Mouse (Mus musculus) cerebellum, adult 8-10 months (tissue): ENCODE measurements at regions not wholly inside any gene's neighbourhood (a gene's known extent, or its start where the extent isn't known, plus 50 kb on each side); places are given as distances from the start of the nearest gene placed in this dataset.
A peak's percentile ranks its signal among the peaks of the same experiment; 100 is the strongest.

Experiments
- DNase-seq: peaks from one replicate; pipeline ENCODE4 v3.0.0; 2022

DNA sequence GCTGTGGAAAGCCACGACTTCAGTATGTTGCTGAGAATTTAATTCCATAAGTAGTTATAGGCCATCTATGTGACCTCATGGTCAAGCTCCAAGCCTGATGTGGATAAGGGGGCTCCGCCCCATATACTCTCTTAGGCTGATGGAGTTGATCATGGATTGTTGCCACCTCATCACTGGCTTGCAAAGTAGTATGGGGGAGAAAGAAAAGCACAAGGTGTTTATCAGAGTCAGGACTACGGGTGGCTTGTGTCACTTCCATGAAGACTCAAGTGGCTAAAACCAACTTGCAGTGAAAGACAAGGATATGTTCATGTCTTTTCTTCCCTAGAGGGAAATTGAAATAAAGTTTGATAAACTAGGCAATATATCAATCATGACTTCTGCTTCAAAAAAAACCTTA is 102.9 kb upstream of the Fut8 start:
- no peak for DNase-seq

DNA sequence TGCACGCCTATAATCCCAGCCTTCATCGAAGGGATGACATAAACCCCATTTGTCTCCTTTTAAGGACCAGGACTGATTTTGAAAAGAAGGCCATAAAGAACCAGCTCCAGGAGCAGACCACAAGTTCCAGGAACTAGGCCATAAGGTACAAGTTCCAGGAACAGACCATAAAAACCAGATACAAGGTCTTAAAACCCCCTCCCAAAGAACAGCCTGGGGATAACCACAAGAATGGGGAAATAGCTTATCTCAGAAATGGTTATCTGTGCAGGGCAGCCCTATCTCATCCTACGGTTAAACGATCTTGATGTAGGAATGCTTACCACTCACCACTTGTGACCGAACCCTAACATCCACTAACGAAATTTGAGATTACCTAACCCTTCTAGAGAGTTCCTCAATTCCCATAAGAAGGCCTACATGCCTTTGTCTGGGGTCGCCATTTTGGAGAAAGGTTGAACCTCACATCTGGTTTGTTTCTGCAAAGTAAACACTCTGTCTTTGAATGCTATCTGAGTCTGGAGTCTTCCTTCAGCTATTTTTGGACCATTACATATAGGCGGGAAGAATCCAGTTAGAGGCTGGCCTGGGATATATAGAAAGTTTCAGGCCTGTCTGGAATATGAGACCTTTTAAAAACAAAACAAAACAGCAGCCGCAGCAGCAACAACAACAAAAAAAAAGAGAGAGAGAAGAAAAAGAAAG is 103.5 kb upstream of the Fut8 start:
- no peak for DNase-seq

DNA sequence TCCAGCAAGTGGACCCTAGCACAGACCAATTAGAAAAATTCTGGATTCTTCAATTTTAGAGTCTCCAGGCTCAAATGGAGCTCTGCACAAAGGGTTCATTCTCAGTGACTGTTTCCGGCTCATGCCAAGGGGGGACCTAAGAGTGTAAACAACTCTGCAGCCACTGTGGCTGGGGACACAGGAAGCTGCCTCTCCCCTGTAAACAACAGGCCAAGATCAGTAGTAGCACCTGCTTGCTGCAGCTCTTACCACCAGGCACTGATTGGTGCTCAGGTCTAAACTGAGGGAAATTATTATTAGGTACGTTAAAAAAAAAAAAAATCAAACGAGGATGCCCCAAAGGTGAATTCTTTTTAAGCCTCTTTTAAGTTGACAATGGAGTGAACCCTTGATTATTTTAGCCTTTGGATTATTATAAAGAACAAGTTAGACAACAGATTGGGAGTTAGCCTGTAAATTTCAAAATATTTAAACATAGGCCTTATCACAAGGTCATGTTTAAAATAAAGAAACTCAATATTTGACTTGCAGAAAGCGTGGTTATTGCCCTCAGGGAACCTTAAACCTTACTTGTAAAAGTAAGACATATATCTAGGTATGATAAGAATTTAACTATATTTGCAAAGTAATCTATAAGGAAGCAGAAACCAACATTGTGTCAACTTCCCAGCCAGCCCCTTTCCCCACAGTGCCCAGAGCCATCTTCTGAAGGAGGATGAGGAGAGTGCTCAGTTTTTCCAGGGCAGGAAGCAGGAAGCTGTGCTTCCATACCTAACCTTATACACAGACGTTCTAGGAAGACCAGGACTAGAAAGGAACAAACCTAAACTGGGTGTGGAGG is 104.2 kb upstream of the Fut8 start:
- DNase-seq = no peak

DNA sequence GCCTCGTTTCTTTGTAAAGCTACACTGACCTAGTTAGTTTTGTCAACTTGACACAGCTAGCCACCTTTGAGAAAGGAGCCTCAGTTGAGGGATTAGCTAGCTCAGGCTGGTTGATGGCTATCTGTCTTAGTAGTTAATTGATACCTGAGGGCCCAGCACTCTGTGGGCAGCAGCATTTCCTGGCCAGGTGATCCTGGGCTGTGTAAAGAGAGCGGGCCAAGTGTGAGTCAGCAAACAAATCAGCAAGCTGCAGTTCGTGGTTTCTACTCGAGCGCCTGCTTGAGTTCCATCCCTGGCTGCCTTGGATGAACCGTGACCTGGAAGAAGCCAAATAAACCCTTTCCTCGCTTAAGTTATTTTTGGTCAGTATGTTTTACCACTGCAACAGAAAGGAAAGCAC is 106.6 kb upstream of the Fut8 start:
- peak; percentile 16 for DNase-seq

DNA sequence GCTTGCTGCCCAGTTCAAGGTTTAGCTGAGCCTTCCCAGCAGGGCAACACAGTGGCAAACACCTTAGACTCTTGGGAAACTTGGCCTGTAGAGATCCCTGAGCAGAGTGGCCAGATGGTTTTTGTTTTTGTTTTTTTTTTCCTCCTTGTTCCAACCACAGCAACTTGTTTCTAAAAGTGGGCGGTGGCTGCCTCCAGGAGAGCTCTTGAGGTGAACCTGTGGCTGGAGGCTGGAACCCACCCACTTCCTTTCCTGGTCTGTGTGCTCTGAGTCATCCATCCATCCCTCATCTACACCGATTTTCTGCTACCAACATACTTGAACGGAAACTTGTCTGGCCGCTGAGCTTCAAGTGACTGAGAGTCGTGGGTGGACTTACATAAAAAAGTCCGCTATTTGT is 107.4 kb upstream of the Fut8 start:
- DNase-seq = no peak

DNA sequence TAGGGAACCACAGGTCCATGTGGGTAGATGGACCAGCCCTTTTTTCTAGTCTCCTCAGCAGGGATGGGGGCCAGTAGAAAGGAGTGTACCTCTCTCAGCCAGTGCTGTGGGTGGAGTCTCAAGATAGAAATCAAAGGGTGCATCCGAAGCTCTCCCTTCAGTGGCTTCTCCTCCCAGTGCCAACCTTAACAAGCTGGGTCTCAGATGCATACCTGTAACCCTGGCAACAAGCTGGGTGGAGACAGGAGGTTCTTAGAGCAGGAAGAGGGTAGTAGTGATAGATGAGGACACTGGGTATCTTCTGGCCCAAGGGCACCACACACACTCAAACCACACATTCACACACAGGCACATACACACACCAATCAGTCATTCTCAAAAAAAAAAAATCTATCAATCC is 113.7 kb upstream of the Fut8 start:
- no peak for DNase-seq

DNA sequence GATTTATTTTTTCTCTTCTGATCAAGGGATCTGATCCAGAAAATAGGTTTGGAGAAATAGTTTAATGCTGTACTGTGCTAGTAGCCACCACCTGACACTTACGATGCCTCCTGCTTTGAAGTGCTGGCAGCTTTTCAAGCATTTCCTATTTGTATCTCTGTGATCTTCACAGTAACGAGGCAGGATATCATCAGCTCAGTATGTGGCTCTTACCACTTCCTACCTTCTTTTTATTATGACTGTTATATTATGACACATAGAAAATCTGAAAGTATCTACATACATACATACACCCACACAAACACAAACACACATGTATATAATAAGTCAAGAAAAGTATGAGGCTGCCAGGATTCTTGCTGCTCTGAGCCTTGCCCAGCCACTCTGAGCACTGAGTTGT is 124.4 kb upstream of the Fut8 start:
- DNase-seq = no peak

DNA sequence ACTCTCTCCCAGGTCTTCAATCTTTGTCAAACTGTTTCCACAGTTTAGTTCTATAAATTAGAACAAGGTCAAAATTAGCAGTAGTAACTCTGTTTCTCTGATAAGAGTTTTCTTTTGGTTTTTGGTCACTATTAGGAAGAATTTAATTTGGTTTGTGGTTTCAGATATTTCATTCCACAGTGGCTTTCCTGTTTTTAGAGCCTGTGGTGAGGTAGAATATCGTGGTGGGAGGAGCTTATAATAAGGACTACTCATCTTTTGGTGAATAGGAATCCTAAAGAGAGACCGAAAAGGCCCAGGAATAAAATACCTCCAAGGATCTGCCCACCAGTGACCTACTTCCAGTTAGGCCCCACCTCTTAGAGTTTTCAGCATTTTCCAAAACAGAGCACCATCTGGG is 125.8 kb upstream of the Fut8 start:
- no peak for DNase-seq

DNA sequence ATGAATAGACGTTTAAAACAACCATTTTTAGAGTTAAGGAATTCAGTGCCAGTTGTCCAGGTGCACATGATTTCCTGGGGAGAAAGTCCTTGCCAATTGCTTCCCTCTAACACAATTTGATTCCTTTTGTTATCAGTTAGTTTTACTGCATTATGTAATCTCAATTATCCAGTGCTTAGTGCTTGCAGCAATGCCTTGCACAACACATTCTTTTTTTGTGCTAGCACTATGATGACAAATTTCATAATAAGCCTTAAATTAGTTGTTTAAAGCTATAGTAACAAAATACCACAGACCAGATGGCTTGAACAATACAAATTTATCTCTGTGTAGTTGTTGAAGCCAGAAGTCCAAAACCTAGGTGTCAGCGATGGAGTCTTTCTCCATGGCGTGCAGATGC is 130.7 kb upstream of the Fut8 start:
- DNase-seq = no peak

DNA sequence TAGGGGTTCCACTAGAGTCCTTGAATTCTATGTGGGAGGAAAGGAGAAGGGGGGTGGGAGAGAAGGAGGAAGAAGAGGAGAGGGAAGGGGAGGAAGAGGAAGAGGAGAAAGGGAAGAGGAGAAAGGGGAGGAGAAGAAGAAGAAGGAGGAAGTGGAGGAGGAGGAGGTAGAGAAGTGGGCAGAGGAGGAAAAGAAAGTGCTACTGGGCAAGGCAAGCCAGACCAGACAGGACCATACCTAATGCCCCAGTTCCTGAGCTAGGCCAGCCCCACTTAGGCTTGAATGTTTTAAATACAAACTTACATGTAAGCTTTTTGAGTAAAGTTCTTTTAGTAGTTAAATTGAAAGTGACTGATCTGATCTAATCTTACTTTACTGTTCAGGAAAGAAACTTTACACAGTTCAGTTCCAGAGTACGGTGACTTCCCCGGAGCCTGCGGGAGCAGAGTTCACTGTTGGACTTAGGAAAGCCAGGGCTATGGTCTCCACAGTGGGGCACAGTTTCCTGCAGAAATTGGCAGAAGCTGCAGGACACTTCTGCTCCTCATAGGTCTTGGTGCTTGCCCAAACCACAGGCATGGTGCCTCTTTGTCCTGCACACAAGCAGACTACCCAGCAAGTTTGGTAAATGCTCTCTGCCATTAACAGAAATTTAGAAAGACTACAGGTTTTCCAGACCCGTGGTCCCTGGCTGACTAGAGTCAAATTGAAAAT is 131.9 kb upstream of the Fut8 start:
- DNase-seq = no peak

DNA sequence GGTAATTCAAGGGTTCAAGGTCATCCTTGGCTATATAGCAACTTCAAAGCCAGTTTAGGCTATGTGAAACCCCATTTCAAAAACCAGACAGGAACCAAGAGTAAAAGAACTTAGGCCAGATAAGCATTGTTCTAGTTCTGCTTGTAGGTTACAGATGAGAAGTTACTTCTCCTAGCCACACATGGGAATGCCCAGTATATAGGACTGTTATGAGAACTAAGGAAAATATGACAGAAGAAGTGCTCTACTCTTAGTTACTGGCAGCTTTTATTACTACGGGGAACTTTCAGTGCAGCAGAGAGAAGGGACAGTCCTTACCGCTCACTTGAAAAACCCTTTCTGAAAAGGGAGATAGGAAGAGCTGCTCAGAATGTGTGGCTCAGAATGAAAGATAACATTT is 137.4 kb upstream of the Fut8 start:
- DNase-seq = no peak

DNA sequence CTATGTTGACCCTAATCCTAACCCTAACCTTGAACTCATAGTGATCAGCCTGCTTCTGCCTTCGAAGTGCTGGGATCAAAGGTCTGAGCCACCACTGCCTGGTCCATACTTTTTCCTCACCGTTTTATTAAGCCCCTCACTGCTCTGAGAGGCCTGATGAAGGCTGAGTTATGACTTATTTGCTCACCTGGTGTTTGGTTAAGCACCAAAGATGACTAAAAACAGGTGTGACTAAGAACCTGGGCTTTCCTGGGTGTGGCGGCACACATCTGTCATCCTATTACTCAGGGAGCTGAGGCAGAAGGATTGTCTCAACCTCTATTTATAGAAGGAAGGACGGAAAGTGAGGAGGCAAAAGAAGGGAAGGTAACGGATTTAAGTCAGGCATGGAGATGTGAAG is 137.5 kb upstream of the Max start:
- DNase-seq = no peak

DNA sequence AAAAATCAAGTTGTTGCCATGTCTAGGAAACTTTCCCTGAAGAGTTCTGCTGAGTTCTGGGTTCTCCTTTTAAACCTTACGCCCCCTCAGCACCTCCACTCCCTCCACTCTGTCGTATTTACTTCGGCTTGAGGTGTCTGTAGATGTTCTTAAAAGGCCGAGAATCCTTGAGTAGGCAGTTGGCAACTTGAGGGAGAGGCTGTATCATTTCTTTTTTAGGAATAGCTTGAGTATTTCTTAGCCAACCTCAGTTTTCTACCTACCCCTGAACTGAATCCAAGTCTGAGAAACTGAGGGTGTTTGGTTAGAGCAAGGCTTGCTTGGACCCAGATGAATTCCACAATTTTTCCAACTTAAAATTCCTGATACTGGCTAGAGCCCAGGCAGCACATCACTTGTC is 136.8 kb upstream of the Max start:
- no peak for DNase-seq

DNA sequence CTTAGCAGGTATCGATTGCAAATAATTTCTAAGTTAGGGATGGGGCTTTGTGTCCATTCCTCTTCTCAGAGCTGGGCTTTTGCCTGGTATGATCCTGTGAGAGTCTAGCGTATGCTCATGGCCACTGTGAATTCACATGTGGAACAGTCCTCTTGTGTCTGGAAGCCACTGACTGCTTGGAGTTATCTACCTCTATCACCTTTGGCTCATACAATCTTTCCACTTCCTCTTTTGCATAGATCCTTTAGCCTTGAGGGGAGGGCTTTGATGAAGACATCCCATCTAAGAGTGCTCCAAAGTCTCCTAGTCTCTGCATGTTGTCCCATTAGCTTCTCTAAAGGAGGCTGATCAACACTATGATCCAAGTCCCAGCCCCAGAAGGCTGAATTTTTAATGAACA is 135.8 kb upstream of the Max start:
- DNase-seq = no peak

DNA sequence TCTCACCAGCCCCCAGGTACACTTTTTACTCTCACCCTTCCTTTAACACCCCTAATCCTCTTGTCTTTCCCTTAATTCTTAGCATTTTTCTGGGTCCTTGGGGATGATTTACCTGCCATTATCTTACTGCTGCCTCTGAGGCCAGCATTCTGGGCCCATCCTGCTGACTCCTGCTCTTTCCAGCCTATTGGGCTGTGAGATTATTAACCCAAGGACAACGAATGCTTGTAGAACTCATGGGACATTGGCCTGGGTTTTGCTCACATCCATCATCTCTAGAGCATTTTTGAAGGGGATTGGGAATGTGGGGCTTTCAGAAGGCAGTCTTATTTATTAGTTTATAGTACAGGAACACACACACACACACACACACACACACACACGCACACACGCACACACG is 134.5 kb upstream of the Max start:
- DNase-seq = no peak

DNA sequence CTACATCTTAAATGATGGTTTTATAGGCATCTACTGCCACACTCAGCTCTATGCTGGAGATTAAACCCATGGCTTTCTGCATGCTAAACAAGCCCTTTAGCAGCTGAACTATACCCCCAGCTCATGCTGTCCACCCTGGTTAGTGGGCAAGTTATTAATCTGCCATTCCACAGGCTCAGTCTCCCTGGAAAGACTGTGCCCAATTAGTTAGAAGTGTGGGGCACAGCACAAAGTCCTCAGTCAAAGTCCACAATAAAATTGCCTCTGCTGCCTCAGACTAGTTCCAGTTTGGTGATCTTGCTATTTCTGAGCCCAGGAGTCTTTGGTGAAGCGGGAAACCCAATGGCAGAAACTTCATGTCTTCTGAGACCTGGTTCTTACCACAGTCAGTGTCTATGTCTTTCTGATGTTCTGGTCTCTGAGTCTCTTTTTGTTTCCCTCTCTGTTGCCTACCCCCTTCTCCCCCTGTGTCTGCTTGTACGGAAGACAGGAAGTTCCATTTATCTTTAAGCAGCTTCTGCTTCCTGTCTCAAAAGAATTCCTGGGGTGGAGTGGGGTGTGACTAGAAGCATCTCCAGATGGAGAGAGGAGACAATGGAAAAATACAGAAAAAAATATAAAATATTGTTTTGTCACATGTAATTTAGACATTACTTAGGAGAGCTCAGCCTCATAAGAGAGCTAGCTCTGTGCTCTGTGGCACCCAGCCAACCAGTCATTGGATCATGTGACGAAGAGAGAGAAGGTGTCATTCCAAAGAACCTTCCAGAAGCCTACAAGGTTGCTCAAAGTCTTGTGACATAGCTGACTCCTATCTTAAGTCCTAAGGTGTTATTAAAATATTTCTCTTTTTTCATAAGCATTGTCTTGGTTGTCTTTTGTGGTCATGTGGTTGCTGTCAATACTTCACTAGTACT is 133.3 kb upstream of the Max start:
- no peak for DNase-seq

DNA sequence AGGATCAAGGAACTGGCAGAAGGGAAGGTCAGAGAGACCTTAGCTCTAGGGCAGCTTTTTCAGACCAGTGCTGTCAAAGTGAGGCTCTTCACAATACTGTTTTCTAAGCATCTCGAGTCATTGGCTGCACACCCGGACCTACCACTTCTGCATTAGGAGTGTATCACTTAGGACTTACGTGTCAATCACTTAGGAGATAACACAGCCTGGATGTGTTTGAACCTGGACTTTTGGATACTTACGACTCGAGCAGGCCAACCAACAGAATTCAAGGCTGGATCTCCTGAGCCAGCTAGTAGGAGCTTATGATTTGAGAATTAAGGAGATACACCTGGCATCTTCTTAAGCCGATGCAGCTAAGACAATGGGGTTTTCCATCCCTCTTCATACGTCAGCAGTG is 132.2 kb upstream of the Max start:
- no peak for DNase-seq

DNA sequence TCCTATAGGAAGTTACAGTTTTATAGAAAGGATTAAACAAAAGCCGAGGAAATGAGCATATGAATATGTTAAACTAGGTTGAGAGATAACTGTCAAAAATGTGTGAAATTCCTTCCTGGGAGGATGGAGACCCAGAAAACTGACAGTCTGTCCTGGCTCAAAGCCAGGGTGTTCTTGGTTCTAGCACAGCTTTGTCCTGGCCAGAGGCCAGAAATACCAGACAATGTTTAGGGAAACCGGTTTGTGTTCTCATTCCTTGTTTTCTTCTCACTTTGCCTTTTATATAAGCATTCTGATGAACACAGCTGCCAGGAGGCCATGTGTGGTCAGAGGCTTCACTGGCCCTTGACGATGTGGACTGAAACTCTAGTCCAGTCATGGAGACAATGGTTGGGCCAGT is 130.7 kb upstream of the Max start:
- peak; percentile 20 for DNase-seq

DNA sequence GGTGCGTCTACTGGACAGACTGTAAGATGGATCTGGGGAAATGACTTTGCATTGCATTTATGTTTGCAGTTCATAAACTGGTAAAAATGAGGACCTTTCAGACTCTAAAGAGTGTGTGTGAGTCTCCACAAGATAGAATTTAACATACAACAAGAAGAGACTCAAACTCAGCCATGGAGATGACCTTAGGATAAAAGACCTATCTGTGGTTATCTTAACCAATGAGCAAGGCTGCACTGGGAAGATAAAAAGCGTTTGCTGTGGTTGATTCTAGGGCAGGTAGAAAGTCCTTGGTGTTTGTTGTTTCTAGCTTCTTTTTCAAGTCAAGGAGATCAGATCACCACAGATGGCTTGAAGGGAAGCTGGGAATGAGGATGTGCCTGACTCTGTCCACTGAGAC is 130.1 kb upstream of the Max start:
- no peak for DNase-seq

DNA sequence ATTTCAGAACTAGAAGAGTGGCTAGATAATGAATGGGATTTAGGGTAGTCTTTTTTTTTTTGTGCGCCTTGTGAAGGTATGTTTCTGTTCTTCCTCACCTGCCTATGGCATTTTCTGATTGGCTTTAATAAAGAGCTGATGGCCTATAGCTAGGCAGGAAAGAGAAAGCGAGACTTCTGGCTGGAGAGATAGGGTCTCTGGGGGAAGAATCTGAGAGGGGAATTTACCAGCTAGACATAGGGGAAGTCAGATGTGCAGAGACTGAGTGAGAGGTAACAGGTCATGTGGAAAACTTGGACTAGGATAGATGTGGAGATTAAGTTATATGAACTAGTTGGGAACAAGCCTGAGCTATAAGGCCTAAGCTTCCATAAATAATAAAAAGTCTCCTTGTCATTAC is 129.7 kb upstream of the Max start:
- no peak for DNase-seq

DNA sequence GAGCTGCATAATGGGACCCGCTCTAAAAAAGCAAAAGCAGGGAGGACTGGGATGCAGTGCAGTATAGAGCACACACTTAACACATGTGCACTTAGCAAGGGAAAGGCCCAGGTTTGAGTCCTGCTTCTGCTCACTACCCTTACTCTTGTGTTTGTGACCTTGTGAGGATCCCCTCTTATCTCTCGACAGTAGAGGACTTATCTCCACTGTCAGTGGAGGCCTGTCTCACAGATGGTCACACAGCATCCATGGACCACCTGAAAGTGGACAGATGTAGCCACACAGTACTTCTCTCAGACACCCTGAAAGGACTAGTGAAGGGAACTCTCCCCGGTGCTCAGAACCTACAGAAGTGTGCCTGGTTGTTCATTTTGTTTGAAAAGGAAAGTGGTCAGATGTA is 128.5 kb upstream of the Max start:
- no peak for DNase-seq

DNA sequence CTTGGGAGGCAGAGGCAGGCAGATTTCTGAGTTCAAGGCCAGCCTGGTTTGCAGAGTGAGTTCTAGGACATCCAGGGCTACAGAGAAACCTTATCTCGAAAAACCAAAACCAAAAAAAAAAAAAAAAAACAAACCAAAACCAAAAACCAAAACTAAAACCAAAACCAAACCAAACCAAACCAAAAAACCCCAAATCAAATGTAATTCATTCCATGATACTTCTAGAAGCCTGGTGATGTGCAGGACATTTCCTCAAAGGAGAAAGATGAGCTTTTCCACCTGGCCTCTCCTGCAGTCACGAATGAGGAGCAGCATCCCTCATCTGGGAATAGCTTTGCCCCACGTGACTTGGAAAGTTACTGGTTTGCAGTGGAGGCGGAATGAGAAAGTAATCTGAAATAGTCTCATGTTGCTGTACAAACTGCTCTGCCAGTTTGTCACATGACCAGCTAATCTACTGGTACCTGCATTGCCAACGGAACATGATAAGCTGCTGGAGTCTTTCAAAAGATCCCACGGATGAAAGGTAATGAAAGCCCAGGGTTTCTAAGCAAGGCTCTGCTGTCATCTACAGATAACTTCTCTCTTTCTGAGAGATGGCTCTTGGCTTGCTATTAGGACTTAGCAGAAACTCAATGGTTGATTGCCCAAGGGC is 127.8 kb upstream of the Max start:
- DNase-seq = no peak

DNA sequence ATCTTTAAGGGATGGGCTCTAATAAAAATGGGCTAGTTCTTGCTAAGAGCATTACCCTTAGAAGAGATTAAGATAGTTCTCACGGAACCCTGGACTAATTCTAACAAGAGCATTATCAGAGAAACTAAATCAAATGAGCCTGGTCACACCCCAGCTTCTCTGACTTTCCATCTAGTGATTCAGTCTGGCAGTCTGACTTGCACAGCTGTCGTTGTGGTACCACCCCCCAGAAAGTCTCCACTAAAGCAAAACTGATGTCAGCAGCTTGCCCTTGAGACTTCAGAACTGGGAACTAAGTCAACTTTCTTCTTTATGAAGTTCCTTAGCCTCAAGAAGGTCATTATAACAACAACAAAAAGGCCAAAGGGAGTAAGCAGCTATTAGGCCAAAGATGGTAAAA is 126.5 kb upstream of the Max start:
- DNase-seq = no peak
